Mouse (Mus musculus): ENCODE results near the gene Gpn2. TPM values are rescaled to one million over a fixed set of nuclear protein-coding genes. Genes with fewer than 3 reads are reported as not detected.

Gpn2 gene
- polyA plus RNA-seq, 2 experiments = 10.0 to 15.2 TPM

DNA sequence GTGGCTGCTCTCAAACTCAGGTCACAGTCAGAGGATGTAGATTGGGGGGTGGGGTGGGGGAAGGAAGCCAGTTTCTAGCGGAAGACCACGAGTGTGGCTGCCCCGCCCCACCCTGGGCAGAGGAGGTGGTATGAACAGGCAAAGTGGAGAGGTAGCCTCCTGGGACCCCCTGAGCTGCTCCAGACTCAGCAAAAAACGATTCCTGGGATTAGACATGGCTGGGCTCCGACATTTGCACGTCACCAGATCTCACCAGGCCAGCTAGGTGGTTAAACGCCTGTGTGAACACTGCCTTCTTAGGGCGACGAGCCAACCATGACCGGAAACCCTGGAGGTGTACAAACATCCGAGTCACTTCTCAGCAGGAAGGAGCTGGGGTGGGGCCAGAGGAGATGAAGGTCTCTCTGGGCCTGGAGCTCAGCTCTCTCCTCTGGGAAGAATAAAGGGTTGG is 41.5 kb downstream of the Gpn2 start:
- H3K9me3 ChIP-seq (ENCODE audit: control insufficient read depth, low read length) = no peaks in the 10 kb centered on the region
- DNase-seq (ENCODE audit: low read depth in 3 of 3, low spot score in 3 of 3) = no peak
- WGBS (ENCODE audit: insufficient replicate concordance) = 25% methylated on average over 11 of the region's 11 CpGs
- H3K4me3 ChIP-seq (ENCODE audit: insufficient read depth in 1 of 2, low read depth in 2 of 2, low read length in 2 of 2) = no peak overlapping the region
- no peaks in the 10 kb centered on the region for H3K27me3 ChIP-seq (ENCODE audit: control insufficient read depth, insufficient read depth, low read length)
- H3K27ac ChIP-seq = peak overlapping the region; percentile 19
- H3K4me2 ChIP-seq (ENCODE audit: low read depth) = no peak overlapping the region
- H3K36me3 ChIP-seq (replicated peaks; ENCODE audit: control insufficient read depth, insufficient read depth, low read depth) = no peaks in the 10 kb centered on the region; the same call in 1 of the 2 replicates
- peak overlapping the region; percentile 23; the same call in 1 of the 2 replicates for H3K9ac ChIP-seq (replicated peaks)
- no peak for TF ChIP-seq EP300 (IDR thresholded peaks at IDR 0.05; ENCODE audit: low read depth)
- TF ChIP-seq CTCF (IDR thresholded peaks at IDR 0.05; ENCODE audit: low read depth) = no peak
- peak; percentile 18; the same call in 1 of the 2 replicates for ATAC-seq (ENCODE audit: insufficient read depth)
- peaks cover 13 to 15% of the 10 kb centered on the region in 2 experiments for H3K4me1 ChIP-seq (replicated peaks; ENCODE audit: control insufficient read depth in 2 of 2, insufficient read depth in 2 of 2, low read length in 1 of 2)

DNA sequence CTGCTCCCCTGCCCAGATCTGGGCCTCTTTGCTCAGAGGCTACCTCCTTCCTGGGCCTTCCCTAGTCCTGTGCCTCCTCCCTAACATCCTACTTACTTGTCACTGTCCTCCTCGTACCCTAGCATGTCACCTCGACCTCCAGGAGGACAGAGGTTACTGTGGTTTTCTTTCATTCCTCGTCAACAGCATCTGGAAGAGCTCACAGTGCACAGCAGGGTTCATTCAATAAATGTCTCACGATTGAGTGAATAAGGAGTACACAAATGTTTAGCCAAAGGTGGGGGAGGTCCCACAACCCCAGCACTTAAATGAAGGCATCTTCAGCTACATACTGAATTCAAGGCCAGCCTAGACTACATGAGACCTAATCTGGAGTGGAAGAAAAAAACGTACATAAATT is 42.1 kb downstream of the Gpn2 start:
- WGBS (ENCODE audit: insufficient replicate concordance) = 49% methylated on average over 5 of the region's 5 CpGs
- Histone ChIP-seq H3K9me3 (ENCODE audit: control insufficient read depth, low read length) (no peaks in the 10 kb centered on the region), H3K4me2 (ENCODE audit: low read depth) (no peak overlapping the region), H3K4me3 (ENCODE audit: insufficient read depth in 1 of 2, low read depth in 2 of 2, low read length in 2 of 2) (no peak overlapping the region), H3K9ac (replicated peaks) (no peak overlapping the region), H3K27me3 (ENCODE audit: control insufficient read depth, insufficient read depth, low read length) (no peaks in the 10 kb centered on the region), H3K4me1 (replicated peaks; ENCODE audit: control insufficient read depth in 2 of 2, insufficient read depth in 2 of 2, low read length in 1 of 2) (peaks cover 13 to 17% of the 10 kb centered on the region in 2 experiments), H3K36me3 (replicated peaks; ENCODE audit: control insufficient read depth, insufficient read depth, low read depth) (no peaks in the 10 kb centered on the region; the same call in 1 of the 2 replicates), H3K27ac (peak overlapping the region; percentile 19; the same call in 1 of the 2 replicates)
- DNase-seq (ENCODE audit: low read depth in 3 of 3, low spot score in 3 of 3) (no peak), ATAC-seq (ENCODE audit: insufficient read depth) (no peak)
- no peak for TF ChIP-seq CTCF (IDR thresholded peaks at IDR 0.05; ENCODE audit: low read depth)
- no peak for TF ChIP-seq EP300 (IDR thresholded peaks at IDR 0.05; ENCODE audit: low read depth)

DNA sequence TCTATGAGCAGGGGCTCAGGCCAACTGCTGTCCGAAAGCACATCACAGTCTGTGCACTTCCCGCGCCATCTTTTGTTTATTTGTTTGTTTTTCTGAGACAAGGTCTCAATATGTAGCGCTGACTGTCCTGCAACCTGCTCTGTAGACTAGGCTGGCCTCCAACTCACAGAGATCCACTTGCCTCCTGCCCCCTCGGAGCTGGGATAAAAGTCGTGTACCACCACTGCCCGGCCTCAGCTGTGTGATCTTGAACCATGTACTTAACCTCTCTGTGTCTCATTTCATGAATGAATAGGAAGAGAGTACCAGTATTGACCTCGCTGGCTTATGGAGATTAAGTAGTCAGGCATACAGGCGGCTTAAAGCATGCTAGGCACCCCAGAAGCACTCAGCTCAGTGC is 42.5 kb downstream of the Gpn2 start:
- H3K36me3 ChIP-seq (replicated peaks; ENCODE audit: control insufficient read depth, insufficient read depth, low read depth) = no peaks in the 10 kb centered on the region; the same call in 1 of the 2 replicates
- 80% methylated on average over 9 of the region's 9 CpGs for WGBS (ENCODE audit: insufficient replicate concordance)

GRCm38 (mm10) chr4:133627039-133627438 is 42.9 kb downstream of the Gpn2 start:
- Histone ChIP-seq H3K4me1 (replicated peaks; ENCODE audit: control insufficient read depth in 2 of 2, insufficient read depth in 2 of 2, low read length in 1 of 2) (peaks cover 18 to 24% of the 10 kb centered on the region in 2 experiments), H3K9ac (replicated peaks) (no peak overlapping the region), H3K4me2 (ENCODE audit: low read depth) (no peak overlapping the region), H3K36me3 (replicated peaks; ENCODE audit: control insufficient read depth, insufficient read depth, low read depth) (no peaks in the 10 kb centered on the region; the same call in 1 of the 2 replicates), H3K4me3 (ENCODE audit: insufficient read depth in 1 of 2, low read depth in 2 of 2, low read length in 2 of 2) (no peak overlapping the region), H3K9me3 (ENCODE audit: control insufficient read depth, low read length) (no peaks in the 10 kb centered on the region), H3K27ac (no peak overlapping the region), H3K27me3 (ENCODE audit: control insufficient read depth, insufficient read depth, low read length) (no peaks in the 10 kb centered on the region)
- 82% methylated on average over 14 of the region's 14 CpGs for WGBS (ENCODE audit: insufficient replicate concordance)
- DNase-seq (ENCODE audit: low read depth in 3 of 3, low spot score in 3 of 3) (no peak), ATAC-seq (ENCODE audit: insufficient read depth) (no peak)
- no peak for TF ChIP-seq EP300 (IDR thresholded peaks at IDR 0.05; ENCODE audit: low read depth)
- TF ChIP-seq CTCF (IDR thresholded peaks at IDR 0.05; ENCODE audit: low read depth) = no peak

More for the DNA sequence above, 42.5 kb downstream of the Gpn2 start:
- H3K4me1 ChIP-seq (replicated peaks; ENCODE audit: control insufficient read depth in 2 of 2, insufficient read depth in 2 of 2, low read length in 1 of 2) = peaks cover 15 to 21% of the 10 kb centered on the region in 2 experiments
- DNase-seq (ENCODE audit: low read depth in 3 of 3, low spot score in 3 of 3) (no peak), ATAC-seq (ENCODE audit: insufficient read depth) (no peak)
- no peak overlapping the region for H3K9ac ChIP-seq (replicated peaks)
- no peaks in the 10 kb centered on the region for H3K27me3 ChIP-seq (ENCODE audit: control insufficient read depth, insufficient read depth, low read length)
- no peak overlapping the region for H3K27ac ChIP-seq
- no peak for TF ChIP-seq EP300 (IDR thresholded peaks at IDR 0.05; ENCODE audit: low read depth)
- TF ChIP-seq CTCF (IDR thresholded peaks at IDR 0.05; ENCODE audit: low read depth) = no peak
- no peak overlapping the region for H3K4me2 ChIP-seq (ENCODE audit: low read depth)
- H3K4me3 ChIP-seq (ENCODE audit: insufficient read depth in 1 of 2, low read depth in 2 of 2, low read length in 2 of 2) = no peak overlapping the region
- H3K9me3 ChIP-seq (ENCODE audit: control insufficient read depth, low read length) = no peaks in the 10 kb centered on the region

GRCm38 (mm10) chr4:133628517-133628916 is 44.4 kb downstream of the Gpn2 start:
- Histone ChIP-seq H3K4me3 (ENCODE audit: insufficient read depth in 1 of 2, low read depth in 2 of 2, low read length in 2 of 2) (no peak overlapping the region), H3K9ac (replicated peaks) (no peak overlapping the region), H3K4me1 (replicated peaks; ENCODE audit: control insufficient read depth in 2 of 2, insufficient read depth in 2 of 2, low read length in 1 of 2) (peaks cover 20 to 28% of the 10 kb centered on the region in 2 experiments), H3K9me3 (ENCODE audit: control insufficient read depth, low read length) (no peaks in the 10 kb centered on the region), H3K36me3 (replicated peaks; ENCODE audit: control insufficient read depth, insufficient read depth, low read depth) (no peaks in the 10 kb centered on the region; the same call in 1 of the 2 replicates), H3K27ac (no peak overlapping the region), H3K4me2 (ENCODE audit: low read depth) (no peak overlapping the region), H3K27me3 (ENCODE audit: control insufficient read depth, insufficient read depth, low read length) (no peaks in the 10 kb centered on the region)
- ATAC-seq (ENCODE audit: insufficient read depth) (no peak), DNase-seq (ENCODE audit: low read depth in 3 of 3, low spot score in 3 of 3) (no peak)
- 58% methylated on average over 2 of the region's 2 CpGs for WGBS (ENCODE audit: insufficient replicate concordance)
- TF ChIP-seq EP300 (IDR thresholded peaks at IDR 0.05; ENCODE audit: low read depth) (no peak), CTCF (IDR thresholded peaks at IDR 0.05; ENCODE audit: low read depth) (no peak)
